Mouse (Mus musculus) G1E (cell line): ENCODE measurements around the gene Klkb1.

Source experiments
- CTCF ChIP-seq: IDR thresholded peaks from 2 replicates; pipeline ENCODE4 v1.5.1; 2012; ENCODE audit warnings: low read depth, low read length, inconsistent platforms, mixed read lengths
- GATA1 ChIP-seq: IDR thresholded peaks from 2 replicates; pipeline ENCODE4 v1.6.1; 2012; ENCODE audit warnings: borderline replicate concordance, low read length, inconsistent platforms, mixed read lengths
- GATA2 ChIP-seq: IDR thresholded peaks from 2 replicates; pipeline ENCODE4 v1.6.1; 2012; ENCODE audit warnings: low read depth, low read length, inconsistent platforms, borderline replicate concordance
- POLR2AphosphoS5 ChIP-seq: IDR thresholded peaks from 2 replicates; pipeline ENCODE4 v1.6.1; 2012; ENCODE audit warnings: low read depth, low read length, inconsistent platforms; ENCODE audit not compliant: insufficient replicate concordance
- TAL1 ChIP-seq: conservative IDR thresholded peaks from 2 replicates; pipeline ENCODE4 v1.6.1; 2012; ENCODE audit warnings: low read depth, low read length, inconsistent platforms, mixed read lengths

DNA sequence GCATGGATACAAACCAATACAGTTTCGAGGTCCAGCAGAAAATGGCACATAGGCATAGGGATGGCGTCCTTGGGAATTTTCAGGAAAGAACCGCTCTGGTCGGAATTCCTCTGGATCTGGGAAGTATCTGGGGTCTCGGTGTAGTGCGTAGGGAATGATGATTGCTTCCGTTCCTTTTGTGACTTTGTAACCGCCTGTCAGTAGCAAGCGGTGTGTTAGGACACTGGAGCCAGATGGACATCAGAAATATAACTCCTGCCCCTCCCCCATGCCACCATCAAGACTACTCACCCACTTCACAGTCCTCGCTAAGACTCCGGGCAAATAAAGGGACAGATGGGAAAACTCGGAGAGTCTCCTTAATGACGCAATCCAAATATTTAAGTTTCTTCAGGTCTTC is 13.7 kb upstream of the Klkb1 start, which contains the start of gene Gm45753:
- TF ChIP-seq CTCF (no peak), POLR2AphosphoS5 (no peak), GATA1 (no peak), TAL1 (no peak), GATA2 (no peak)
